Comparison of ENCODE assay signal across 23 mouse cellular contexts in the genomic region with DNA sequence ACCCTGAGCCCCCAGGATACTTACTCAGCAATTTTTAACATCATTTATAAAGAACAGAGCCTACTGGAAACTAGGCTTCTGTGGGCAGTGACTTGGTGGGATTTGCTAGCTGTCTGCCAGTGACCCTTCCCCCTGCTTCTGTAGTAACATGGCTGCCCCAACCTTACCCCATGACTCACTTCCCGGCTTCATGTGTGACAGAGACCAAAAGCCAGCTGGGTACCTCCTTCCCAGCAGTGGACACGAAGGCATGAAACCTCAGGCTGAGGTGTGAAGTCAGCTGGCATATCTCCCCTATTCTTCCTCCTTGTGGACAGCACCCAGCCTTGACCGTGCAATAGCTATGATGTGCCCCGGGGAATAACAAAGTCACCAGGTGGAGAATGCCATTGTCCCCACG. TPM values are rescaled to one million over a fixed set of nuclear protein-coding genes. Genes with fewer than 3 reads are reported as not detected.
"Had no signal": no experiment of that assay in that cellular context is flagged by ENCODE, and none has a peak within 500 bp of the region (broad histone marks: within the 10 kb centered on the region; RNA-seq: fewer than 3 reads in every experiment).

No protein-coding gene starts in this region.

- DNase-seq: kidney, adult 11 months; kidney, adult 8-10 months; kidney, postnatal 10 days; kidney, postnatal 36 days; layer of hippocampus, postnatal 36 days; liver, postnatal 0 days; lung, embryonic 14.5 days; midbrain, embryonic 14.5 days; thymus, postnatal 25 days had no signal

- H3K27me3 ChIP-seq: kidney, embryonic 15.5 days; stomach, embryonic 15.5 days had no signal

- H3K9me3 ChIP-seq: neural tube, embryonic 12.5 days; stomach, embryonic 15.5 days had no signal

- H3K27ac ChIP-seq: kidney, embryonic 15.5 days; left cerebral cortex, adult 2 months; liver, embryonic 14.5 days; macrophage; neural tube, embryonic 12.5 days; stomach, embryonic 15.5 days had no signal

- H3K4me3 ChIP-seq: kidney, embryonic 15.5 days; left cerebral cortex, adult 2 months; neural tube, embryonic 12.5 days; neural tube, embryonic 15.5 days; stomach, embryonic 15.5 days had no signal

- H3K9ac ChIP-seq: kidney, embryonic 15.5 days; liver, embryonic 14.5 days; liver, postnatal 0 days; lung, embryonic 14.5 days; neural tube, embryonic 12.5 days; neural tube, embryonic 15.5 days; stomach, embryonic 15.5 days had no signal

- H3K36me3 ChIP-seq: kidney, embryonic 15.5 days; neural tube, embryonic 12.5 days; neural tube, embryonic 15.5 days; stomach, embryonic 15.5 days had no signal

- ATAC-seq: liver, postnatal 0 days; lung, postnatal 0 days had no signal

- H3K4me2 ChIP-seq: kidney, embryonic 15.5 days; liver, embryonic 11.5 days; lung, embryonic 14.5 days; midbrain, embryonic 11.5 days; neural tube, embryonic 12.5 days; neural tube, embryonic 15.5 days; stomach, embryonic 15.5 days had no signal

RNA-seq across cellular contexts. Expression of a gene that starts 39.8 kb away (rescaled TPM):
- total RNA-seq: left cerebral cortex, adult 2 months; left cerebral cortex, postnatal 36 days; megakaryocyte-erythroid progenitor cell, adult 5-6 weeks had no signal
- polyA plus RNA-seq: liver, postnatal 0 days; macrophage; thymus, postnatal 0 days; urinary bladder, adult 2 months had no signal

RNA-seq across cellular contexts. Expression of a gene that starts 59.3 kb away (rescaled TPM):
- total RNA-seq: megakaryocyte-erythroid progenitor cell, adult 5-6 weeks had no signal
